Mouse (Mus musculus) kidney, adult 11 months (tissue): ENCODE results near the gene 1700025C18Rik.

Experiments used
- DNase-seq: peaks from one replicate; pipeline ENCODE4 v3.0.0; 2022

Gene 1700025C18Rik

GRCm38 (mm10) chr2:165034131-165035057 lies 56.2 kb downstream of the 1700025C18Rik start, which contains the start of gene Ncoa5:
Gene Ncoa5, minus strand, starts transcription at chr2:165034867.
- DNase-seq, result peak; percentile 97

- no peak for DNase-seq
Measured at GRCm38 (mm10) chr2:165033306-165033705, 57.2 kb downstream of the 1700025C18Rik start.

GRCm38 (mm10) chr2:165032533-165032932 lies 58.0 kb downstream of the 1700025C18Rik start:
- DNase-seq, result peak; percentile 24
